Comparison of ENCODE assay signal across 9 mouse cellular contexts in the genomic region with DNA sequence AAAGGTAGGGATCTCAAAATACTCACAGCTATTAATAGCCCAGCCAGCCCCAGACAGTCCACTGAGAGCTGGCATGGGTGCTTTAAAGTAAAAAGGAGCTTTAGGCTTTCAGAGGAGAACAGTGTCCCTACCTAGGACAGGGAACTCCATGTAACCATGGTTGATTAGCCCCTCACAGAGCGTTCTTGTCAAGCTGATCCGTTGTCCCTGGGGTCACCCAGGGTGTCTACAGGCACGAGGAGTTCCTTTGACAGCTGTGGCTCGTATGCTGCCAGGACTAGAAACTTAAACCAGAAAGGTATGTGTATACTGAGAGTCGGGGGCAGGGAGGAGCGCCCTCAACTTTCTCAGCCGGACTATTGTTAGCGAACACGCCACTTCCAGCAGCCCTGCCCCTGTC. TPM values are rescaled to one million over a fixed set of nuclear protein-coding genes. Genes with fewer than 3 reads are reported as not detected.
A peak's percentile ranks its signal among the peaks of the same experiment; 100 is the strongest.
DNase-seq lines count a peak whose midpoint lies in the region; ATAC-seq and TF ChIP-seq lines count a peak whose summit lies in the region.
"Had no signal": no experiment of that assay in that cellular context is flagged by ENCODE, and none has a peak within 500 bp of the region (broad histone marks: within the 10 kb centered on the region; RNA-seq: fewer than 3 reads in every experiment).

No protein-coding gene starts in this region.

- peak overlapping the region; percentile 66 for H3K9ac ChIP-seq in lung, embryonic 14.5 days
- 0 out of 2 replicates have a peak overlapping the region, but pooled peaks have one; percentile 65 for H3K9ac ChIP-seq in forebrain, embryonic 16.5 days (replicated peaks; ENCODE audit: low read depth, low read length)
- H3K9ac ChIP-seq in stomach, embryonic 14.5 days (replicated peaks; ENCODE audit: low read depth, low read length), result no peak overlapping the region; the same call in 1 of the 2 replicates

- 28% methylated on average over 9 of the region's 9 CpGs for WGBS in lung, embryonic 14.5 days
- WGBS in forebrain, embryonic 16.5 days, result 68% methylated on average over 9 of the region's 9 CpGs
- WGBS in limb, embryonic 10.5 days, result 69% methylated on average over 9 of the region's 9 CpGs
- WGBS in stomach, embryonic 14.5 days, result 18% methylated on average over 9 of the region's 9 CpGs

- intact Hi-C loops in left cerebral cortex, postnatal 4 days (cut with DNase I), result no loop called here

- H3K4me2 ChIP-seq in lung, embryonic 14.5 days, result peak overlapping the region; percentile 88
- H3K4me2 ChIP-seq in forebrain, embryonic 16.5 days (ENCODE audit: low read length), result peak overlapping the region; percentile 81; the same call in 1 of the 2 replicates
- peak overlapping the region; percentile 53 for H3K4me2 ChIP-seq in stomach, embryonic 14.5 days (replicated peaks; ENCODE audit: low read depth, low read length)

- H3K36me3 ChIP-seq in lung, embryonic 14.5 days (ENCODE audit: insufficient read depth), result peaks cover 52% of the 10 kb centered on the region
- H3K36me3 ChIP-seq in forebrain, embryonic 16.5 days (ENCODE audit: control insufficient read depth, insufficient read depth), result peaks cover 12% of the 10 kb centered on the region
- peaks cover 60% of the 10 kb centered on the region for H3K36me3 ChIP-seq in limb, embryonic 10.5 days
- peaks cover 40% of the 10 kb centered on the region for H3K36me3 ChIP-seq in stomach, embryonic 14.5 days (ENCODE audit: control insufficient read depth, insufficient read depth, low read length)

- TF ChIP-seq CTCF in lung, embryonic 14.5 days (IDR thresholded peaks at IDR 0.05; ENCODE audit: low read depth), result no peak

- no peaks in the 10 kb centered on the region for H3K9me3 ChIP-seq in lung, embryonic 14.5 days (ENCODE audit: low read depth, low read length)
- H3K9me3 ChIP-seq in forebrain, embryonic 16.5 days (ENCODE audit: control insufficient read depth, low read length), result no peaks in the 10 kb centered on the region
- H3K9me3 ChIP-seq in limb, embryonic 10.5 days (replicated peaks), result no peaks in the 10 kb centered on the region
- H3K9me3 ChIP-seq in stomach, embryonic 14.5 days (ENCODE audit: control insufficient read depth, low read depth, low read length), result no peaks in the 10 kb centered on the region

- H3K27ac ChIP-seq in lung, embryonic 14.5 days (ENCODE audit: low read depth), result peak overlapping the region; percentile 85
- H3K27ac ChIP-seq in forebrain, embryonic 16.5 days (ENCODE audit: low read length), result no peak overlapping the region
- peak overlapping the region; percentile 92; the same call in 1 of the 2 replicates for H3K27ac ChIP-seq in limb, embryonic 10.5 days
- H3K27ac ChIP-seq in stomach, embryonic 14.5 days (ENCODE audit: low read length), result no peak overlapping the region

- no peaks in the 10 kb centered on the region for H3K27me3 ChIP-seq in lung, embryonic 14.5 days (ENCODE audit: insufficient read depth, low read length)
- H3K27me3 ChIP-seq in forebrain, embryonic 16.5 days (replicated peaks; ENCODE audit: control insufficient read depth, insufficient read depth, low read length), result no peaks in the 10 kb centered on the region
- H3K27me3 ChIP-seq in limb, embryonic 10.5 days (ENCODE audit: low read depth, poor library complexity, severe bottlenecking), result no peaks in the 10 kb centered on the region
- no peaks in the 10 kb centered on the region for H3K27me3 ChIP-seq in stomach, embryonic 14.5 days (ENCODE audit: control insufficient read depth, insufficient read depth, low read length)

- H3K4me1 ChIP-seq in lung, embryonic 14.5 days (ENCODE audit: insufficient read depth), result peaks cover 20% of the 10 kb centered on the region
- H3K4me1 ChIP-seq in forebrain, embryonic 16.5 days (replicated peaks; ENCODE audit: control insufficient read depth, insufficient read depth, low read length), result peaks cover 33% of the 10 kb centered on the region
- H3K4me1 ChIP-seq in limb, embryonic 10.5 days, result peaks cover 53% of the 10 kb centered on the region
- peaks cover 34% of the 10 kb centered on the region for H3K4me1 ChIP-seq in stomach, embryonic 14.5 days (ENCODE audit: control insufficient read depth, insufficient read depth, low read length)

- peak overlapping the region; percentile 69 for H3K4me3 ChIP-seq in lung, embryonic 14.5 days (ENCODE audit: low read depth, low read length)
- H3K4me3 ChIP-seq in forebrain, embryonic 16.5 days (replicated peaks; ENCODE audit: low read length), result no peak overlapping the region
- peak overlapping the region; percentile 92 for H3K4me3 ChIP-seq in limb, embryonic 10.5 days
- peak overlapping the region; percentile 89; the same call in 1 of the 2 replicates for H3K4me3 ChIP-seq in stomach, embryonic 14.5 days (ENCODE audit: low read depth, low read length)

- DNase-seq in lung, embryonic 14.5 days, result no peak
- no peak for DNase-seq in lung, postnatal 4 days
- no peak for DNase-seq in limb, embryonic 10.5 days (ENCODE audit: low spot score)
- DNase-seq in left cerebral cortex, postnatal 4 days, result no peak
- no peak for DNase-seq in thymus, adult 18-20 months
- DNase-seq: layer of hippocampus, adult 9-11 months had no signal

- no peak for ATAC-seq in lung, embryonic 14.5 days (ENCODE audit: insufficient read depth)
- no peak for ATAC-seq in forebrain, embryonic 16.5 days
- no peak for ATAC-seq in stomach, embryonic 14.5 days (ENCODE audit: insufficient number of reproducible peaks, insufficient read depth, low FRiP score, low read depth)
- ATAC-seq in CD4-positive, CD25-positive, alpha-beta regulatory T cell, adult 4 months, result no peak

RNA-seq across cellular contexts. Expression of gene Mea1, which starts 0.3 kb away (rescaled TPM):
- 123 and 131 TPM in 2 replicates for polyA plus RNA-seq in lung, embryonic 14.5 days (2014; fragmentation: Nextera tagmentation; extraction: Ambion mirVana)
- 208 and 240 TPM in 2 replicates for polyA plus RNA-seq in forebrain, embryonic 16.5 days (2015; fragmentation: Nextera tagmentation; extraction: Ambion mirVana)
- polyA plus RNA-seq in limb, embryonic 10.5 days (2016; fragmentation: Nextera tagmentation; extraction: Ambion mirVana), result 143 and 145 TPM in 2 replicates
- polyA plus RNA-seq in stomach, embryonic 14.5 days (2014; fragmentation: Nextera tagmentation; extraction: Ambion mirVana), result 152 and 162 TPM in 2 replicates
- 100 to 1,000 TPM; 135 to 147 TPM for total RNA-seq in left cerebral cortex, postnatal 4 days (2021)
- 100 to 1,000 TPM; 185 to 202 TPM for polyA plus RNA-seq in CD4-positive, CD25-positive, alpha-beta regulatory T cell, adult 4 months (2017; shearing (Covaris generic))

RNA-seq across cellular contexts. Expression of gene Klhdc3, which starts 1.8 kb away (rescaled TPM):
- 108 and 111 TPM in 2 replicates for polyA plus RNA-seq in lung, embryonic 14.5 days (2014; fragmentation: Nextera tagmentation; extraction: Ambion mirVana)
- 191 and 194 TPM in 2 replicates for polyA plus RNA-seq in forebrain, embryonic 16.5 days (2015; fragmentation: Nextera tagmentation; extraction: Ambion mirVana)
- 143 and 150 TPM in 2 replicates for polyA plus RNA-seq in limb, embryonic 10.5 days (2016; fragmentation: Nextera tagmentation; extraction: Ambion mirVana)
- 101 and 105 TPM in 2 replicates for polyA plus RNA-seq in stomach, embryonic 14.5 days (2014; fragmentation: Nextera tagmentation; extraction: Ambion mirVana)
- total RNA-seq in left cerebral cortex, postnatal 4 days (2021), result 100 to 1,000 TPM; 151 to 155 TPM
- 10 to 100 TPM; 22.1 to 25.8 TPM for polyA plus RNA-seq in CD4-positive, CD25-positive, alpha-beta regulatory T cell, adult 4 months (2017; shearing (Covaris generic))

RNA-seq across cellular contexts. Expression of gene Rrp36, which starts 4.8 kb away (rescaled TPM):
- 47.6 and 48.5 TPM in 2 replicates for polyA plus RNA-seq in lung, embryonic 14.5 days (2014; fragmentation: Nextera tagmentation; extraction: Ambion mirVana)
- polyA plus RNA-seq in forebrain, embryonic 16.5 days (2015; fragmentation: Nextera tagmentation; extraction: Ambion mirVana), result 47.7 and 51.1 TPM in 2 replicates
- polyA plus RNA-seq in limb, embryonic 10.5 days (2016; fragmentation: Nextera tagmentation; extraction: Ambion mirVana), result 70.8 and 72.5 TPM in 2 replicates
- polyA plus RNA-seq in stomach, embryonic 14.5 days (2014; fragmentation: Nextera tagmentation; extraction: Ambion mirVana), result 52.3 and 53.5 TPM in 2 replicates
- 10 to 100 TPM; 19.0 to 22.7 TPM for total RNA-seq in left cerebral cortex, postnatal 4 days (2021)
- polyA plus RNA-seq in CD4-positive, CD25-positive, alpha-beta regulatory T cell, adult 4 months (2017; shearing (Covaris generic)), result 10 to 100 TPM; 47.2 to 62.6 TPM

RNA-seq across cellular contexts. Expression of gene Ppp2r5d, which starts 26.0 kb away (rescaled TPM):
- 97.6 and 104 TPM in 2 replicates for polyA plus RNA-seq in lung, embryonic 14.5 days (2014; fragmentation: Nextera tagmentation; extraction: Ambion mirVana)
- polyA plus RNA-seq in forebrain, embryonic 16.5 days (2015; fragmentation: Nextera tagmentation; extraction: Ambion mirVana), result 87.5 and 96.6 TPM in 2 replicates
- 152 and 160 TPM in 2 replicates for polyA plus RNA-seq in limb, embryonic 10.5 days (2016; fragmentation: Nextera tagmentation; extraction: Ambion mirVana)
- 77.5 and 82.8 TPM in 2 replicates for polyA plus RNA-seq in stomach, embryonic 14.5 days (2014; fragmentation: Nextera tagmentation; extraction: Ambion mirVana)
- total RNA-seq in left cerebral cortex, postnatal 4 days (2021), result 100 to 1,000 TPM in 1 of 2 experiments, 10 to 100 TPM in 1; 99.6 to 100 TPM
- polyA plus RNA-seq in CD4-positive, CD25-positive, alpha-beta regulatory T cell, adult 4 months (2017; shearing (Covaris generic)), result 10 to 100 TPM; 19.7 to 31.4 TPM

RNA-seq across cellular contexts. Expression of gene Cul7, which starts 28.8 kb away (rescaled TPM):
- 36.6 TPM in 2 replicates for polyA plus RNA-seq in lung, embryonic 14.5 days (2014; fragmentation: Nextera tagmentation; extraction: Ambion mirVana)
- polyA plus RNA-seq in forebrain, embryonic 16.5 days (2015; fragmentation: Nextera tagmentation; extraction: Ambion mirVana), result 38.8 and 42.8 TPM in 2 replicates
- polyA plus RNA-seq in limb, embryonic 10.5 days (2016; fragmentation: Nextera tagmentation; extraction: Ambion mirVana), result 40.3 and 48.0 TPM in 2 replicates
- polyA plus RNA-seq in stomach, embryonic 14.5 days (2014; fragmentation: Nextera tagmentation; extraction: Ambion mirVana), result 45.9 and 47.2 TPM in 2 replicates
- total RNA-seq in left cerebral cortex, postnatal 4 days (2021), result 10 to 100 TPM; 64.7 to 71.0 TPM
- 1 to 10 TPM; 3.3 to 5.9 TPM for polyA plus RNA-seq in CD4-positive, CD25-positive, alpha-beta regulatory T cell, adult 4 months (2017; shearing (Covaris generic))

Comparison
In these comparisons a context has a peak if more than half of its experiments do, and no peak if none do; other contexts are left out.
1. H3K27ac ChIP-seq: peak in lung, embryonic 14.5 days (single experiment) and limb, embryonic 10.5 days (single experiment); none in forebrain, embryonic 16.5 days (single experiment) and stomach, embryonic 14.5 days (single experiment).
2. Peak in every context shown above with its lines, with median percentiles within 50 percentile points of each other: H3K4me2 ChIP-seq.